Mouse (Mus musculus) CD8-positive naive resting alpha-beta T cell, adult 57 days (primary cell): ENCODE data around the gene Cnot9. TPM values are rescaled to one million over a fixed set of nuclear protein-coding genes. Genes with fewer than 3 reads are reported as not detected.

Source experiments
- total RNA-seq: library from RNA; stranded (reverse); gene quantifications from one replicate; pipeline ENCODE4 v1.2.4, GENCODE M21; 2023

Gene Cnot9
- total RNA-seq: 32.7 TPM

GRCm38 (mm10) chr1:74505721-74506464 is at the start of gene Cnot9:
TSS of gene Cnot9 (plus strand) at chr1:74506058.

DNA sequence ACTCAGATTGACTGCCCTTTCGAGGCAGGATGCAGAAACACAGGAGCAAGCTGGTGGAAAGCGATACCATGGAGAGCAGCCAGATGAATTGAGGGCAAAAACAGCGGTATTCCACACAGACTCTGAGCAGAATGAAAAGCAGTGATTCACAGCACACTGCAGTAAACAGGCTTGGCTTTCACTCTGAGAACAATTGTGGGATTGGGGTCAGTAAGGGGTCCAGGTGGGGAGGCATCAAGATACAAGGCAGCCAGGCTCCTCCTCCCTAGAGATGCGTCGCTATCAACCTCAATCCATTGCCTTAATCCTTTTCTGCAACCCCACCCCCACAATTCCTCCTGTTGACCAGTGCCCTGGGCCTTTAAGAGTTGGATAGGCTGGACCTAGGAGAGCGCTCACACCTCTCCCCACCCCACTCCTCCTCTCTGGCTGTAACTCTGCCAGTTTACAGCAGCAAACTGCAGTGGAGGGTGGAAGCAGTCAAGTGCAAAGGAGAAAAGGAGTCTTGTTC is 36.6 kb downstream of the Cnot9 start, which contains the start of gene Plcd4:
Gene Plcd4 (plus strand): TSS at position 438 of the 511 bp plus-strand sequence.

GRCm38 (mm10) chr1:74544184-74544583 is 38.3 kb downstream of the Cnot9 start, which contains the start of gene Usp37:
TSS of gene Usp37 (minus strand) at chr1:74544284.

Other genes starting within 250 kb of the Cnot9 start
- 0.98 TPM for gene Gpbar1, start 227.5 kb upstream of the Cnot9 start, total RNA-seq
- 139 TPM for gene Aamp, start 221.3 kb upstream of the Cnot9 start, total RNA-seq
- gene Pnkd, start 221.1 kb upstream of the Cnot9 start, total RNA-seq: 25.7 TPM
- 1.4 TPM for gene Tmbim1, start 200.4 kb upstream of the Cnot9 start, total RNA-seq
- not detected for gene Catip, start 143.9 kb upstream of the Cnot9 start, total RNA-seq
- 2.9 TPM for gene Slc11a1, start 130.9 kb upstream of the Cnot9 start, total RNA-seq
- gene Ctdsp1, start 114.5 kb upstream of the Cnot9 start, total RNA-seq: 104 TPM
- gene Vil1, start 96.7 kb upstream of the Cnot9 start, total RNA-seq: 2.4 TPM
- gene Plcd4, start 36.8 kb downstream of the Cnot9 start, total RNA-seq: 0.37 TPM
- 27.3 TPM for gene Usp37, start 38.2 kb downstream of the Cnot9 start, total RNA-seq
- 46.5 TPM for gene Zfp142, start 82.2 kb downstream of the Cnot9 start, total RNA-seq
- 10.9 TPM for gene Bcs1l, start 82.2 kb downstream of the Cnot9 start, total RNA-seq
- 51.3 TPM for gene Rnf25, start 95.3 kb downstream of the Cnot9 start, total RNA-seq
- not detected for gene Stk36, start 95.4 kb downstream of the Cnot9 start, total RNA-seq
- 68.1 TPM for gene Ttll4, start 155.7 kb downstream of the Cnot9 start, total RNA-seq
- gene Cyp27a1, start 207.5 kb downstream of the Cnot9 start, total RNA-seq: 0.77 TPM
- gene Prkag3, start 243.2 kb downstream of the Cnot9 start, total RNA-seq: not detected